Mouse (Mus musculus): ENCODE results near the gene Cpne6. TPM values are rescaled to one million over a fixed set of nuclear protein-coding genes. Genes with fewer than 3 reads are reported as not detected.

Gene Cpne6
- polyA plus RNA-seq (2015; fragmentation: Nextera tagmentation; extraction: Ambion mirVana), result 0.25 and 0.40 TPM in 2 replicates

- Histone ChIP-seq H3K27me3 (replicated peaks) (no peaks in the 10 kb centered on the region), H3K4me2 (replicated peaks) (no peak within 1 kb of the TSS), H3K27ac (no peak within 1 kb of the TSS), H3K9me3 (no peaks in the 10 kb centered on the region), H3K4me1 (replicated peaks) (no peaks in the 10 kb centered on the region; the same call in 1 of the 2 replicates), H3K36me3 (no peaks in the 10 kb centered on the region), H3K9ac (no peak within 1 kb of the TSS), H3K4me3 (replicated peaks) (no peak within 1 kb of the TSS)
- WGBS, result 60% methylated on average over 18 of the region's 22 CpGs
- ATAC-seq, result no peak
Observed at GRCm38 (mm10) chr14:55510125-55510731, at the start of gene Cpne6. Gene Cpne6 (plus strand): TSS chr14:55510445.

GRCm38 (mm10) chr14:55461757-55462156 is 48.5 kb upstream of the Cpne6 start:
- no peaks in the 10 kb centered on the region for H3K27me3 ChIP-seq (replicated peaks)
- ATAC-seq, result peak; percentile 48; the same call in 1 of the 2 replicates
- WGBS, result 22% methylated on average over 4 of the region's 4 CpGs
- 0 out of 2 replicates have a peak, but pooled peaks cover 2% of the 10 kb centered on the region for H3K4me1 ChIP-seq (replicated peaks)
- no peak overlapping the region for H3K27ac ChIP-seq
- H3K4me3 ChIP-seq (replicated peaks), result no peak overlapping the region
- H3K36me3 ChIP-seq, result no peaks in the 10 kb centered on the region
- H3K9ac ChIP-seq, result no peak overlapping the region
- no peak overlapping the region for H3K4me2 ChIP-seq (replicated peaks)
- H3K9me3 ChIP-seq, result no peaks in the 10 kb centered on the region

GRCm38 (mm10) chr14:55466481-55466880 is 43.8 kb upstream of the Cpne6 start:
- Histone ChIP-seq H3K27ac (no peak overlapping the region), H3K9ac (no peak overlapping the region), H3K4me3 (replicated peaks) (no peak overlapping the region), H3K4me2 (replicated peaks) (no peak overlapping the region), H3K36me3 (no peaks in the 10 kb centered on the region), H3K27me3 (replicated peaks) (no peaks in the 10 kb centered on the region), H3K9me3 (no peaks in the 10 kb centered on the region), H3K4me1 (replicated peaks) (no peaks in the 10 kb centered on the region)
- no peak for ATAC-seq
- WGBS, result 71% methylated on average over 4 of the region's 4 CpGs

- no peaks in the 10 kb centered on the region for H3K36me3 ChIP-seq
- 67% methylated on average over 7 of the region's 7 CpGs for WGBS
- no peak overlapping the region for H3K9ac ChIP-seq
- H3K4me3 ChIP-seq (replicated peaks), result no peak overlapping the region
- no peaks in the 10 kb centered on the region for H3K9me3 ChIP-seq
- no peaks in the 10 kb centered on the region for H3K4me1 ChIP-seq (replicated peaks)
- H3K27ac ChIP-seq, result no peak overlapping the region
- no peak overlapping the region for H3K4me2 ChIP-seq (replicated peaks)
- no peak for ATAC-seq
- no peaks in the 10 kb centered on the region for H3K27me3 ChIP-seq (replicated peaks)
Observed at GRCm38 (mm10) chr14:55467108-55467507, 43.1 kb upstream of the Cpne6 start.

GRCm38 (mm10) chr14:55468301-55468741 is 41.9 kb upstream of the Cpne6 start:
- 70% methylated on average over 2 of the region's 2 CpGs for WGBS
- no peak overlapping the region for H3K4me3 ChIP-seq (replicated peaks)
- H3K36me3 ChIP-seq, result no peaks in the 10 kb centered on the region
- peak; percentile 42; the same call in 1 of the 2 replicates for ATAC-seq
- H3K4me1 ChIP-seq (replicated peaks), result no peaks in the 10 kb centered on the region
- no peaks in the 10 kb centered on the region for H3K27me3 ChIP-seq (replicated peaks)
- H3K27ac ChIP-seq, result 0 out of 2 replicates have a peak overlapping the region, but pooled peaks have one; percentile 63
- H3K9ac ChIP-seq, result no peak overlapping the region
- no peak overlapping the region for H3K4me2 ChIP-seq (replicated peaks)
- H3K9me3 ChIP-seq, result no peaks in the 10 kb centered on the region

GRCm38 (mm10) chr14:55469041-55469440 is 41.2 kb upstream of the Cpne6 start:
- no peaks in the 10 kb centered on the region for H3K36me3 ChIP-seq
- no peaks in the 10 kb centered on the region for H3K27me3 ChIP-seq (replicated peaks)
- no peak overlapping the region for H3K4me3 ChIP-seq (replicated peaks)
- H3K27ac ChIP-seq, result peak overlapping the region; percentile 63; the same call in 1 of the 2 replicates
- 45% methylated on average over 2 of the region's 2 CpGs for WGBS
- H3K4me1 ChIP-seq (replicated peaks), result no peaks in the 10 kb centered on the region
- ATAC-seq, result peak; percentile 76
- no peak overlapping the region for H3K4me2 ChIP-seq (replicated peaks)
- no peak overlapping the region for H3K9ac ChIP-seq
- H3K9me3 ChIP-seq, result no peaks in the 10 kb centered on the region

GRCm38 (mm10) chr14:55469821-55470220 is 40.4 kb upstream of the Cpne6 start:
- Histone ChIP-seq H3K4me2 (replicated peaks) (no peak overlapping the region), H3K9me3 (no peaks in the 10 kb centered on the region), H3K27ac (peak overlapping the region; percentile 42; the same call in 1 of the 2 replicates), H3K27me3 (replicated peaks) (no peaks in the 10 kb centered on the region), H3K4me1 (replicated peaks) (no peaks in the 10 kb centered on the region), H3K9ac (no peak overlapping the region), H3K4me3 (replicated peaks) (no peak overlapping the region), H3K36me3 (no peaks in the 10 kb centered on the region)
- 47% methylated on average over 6 of the region's 6 CpGs for WGBS
- ATAC-seq, result peak; percentile 42

GRCm38 (mm10) chr14:55470806-55471205 is 39.4 kb upstream of the Cpne6 start:
- Histone ChIP-seq H3K9ac (no peak overlapping the region), H3K27me3 (replicated peaks) (no peaks in the 10 kb centered on the region), H3K4me1 (replicated peaks) (no peaks in the 10 kb centered on the region), H3K4me3 (replicated peaks) (no peak overlapping the region), H3K27ac (no peak overlapping the region), H3K9me3 (no peaks in the 10 kb centered on the region), H3K4me2 (replicated peaks) (peak overlapping the region; percentile 0), H3K36me3 (no peaks in the 10 kb centered on the region)
- 4% methylated on average over 10 of the region's 10 CpGs for WGBS
- ATAC-seq, result no peak

GRCm38 (mm10) chr14:55475654-55476053 is 34.6 kb upstream of the Cpne6 start:
- ATAC-seq, result no peak
- WGBS, result 47% methylated on average over 2 of the region's 2 CpGs
- H3K4me1 ChIP-seq (replicated peaks), result peaks cover 8% of the 10 kb centered on the region

GRCm38 (mm10) chr14:55477421-55477820 is 32.8 kb upstream of the Cpne6 start:
- H3K27me3 ChIP-seq (replicated peaks), result no peaks in the 10 kb centered on the region
- no peak overlapping the region for H3K4me2 ChIP-seq (replicated peaks)
- H3K27ac ChIP-seq, result no peak overlapping the region
- H3K9ac ChIP-seq, result no peak overlapping the region
- no peaks in the 10 kb centered on the region for H3K36me3 ChIP-seq
- WGBS, result 100% methylated on average over 1 of the region's 1 CpGs
- H3K9me3 ChIP-seq, result no peaks in the 10 kb centered on the region
- H3K4me3 ChIP-seq (replicated peaks), result no peak overlapping the region
- H3K4me1 ChIP-seq (replicated peaks), result peaks cover 8% of the 10 kb centered on the region
- ATAC-seq, result no peak

More at GRCm38 (mm10) chr14:55475654-55476053, 34.6 kb upstream of the Cpne6 start:
- Histone ChIP-seq H3K9me3 (no peaks in the 10 kb centered on the region), H3K9ac (no peak overlapping the region), H3K4me2 (replicated peaks) (no peak overlapping the region), H3K4me3 (replicated peaks) (no peak overlapping the region), H3K36me3 (no peaks in the 10 kb centered on the region), H3K27ac (no peak overlapping the region), H3K27me3 (replicated peaks) (no peaks in the 10 kb centered on the region)

- peak overlapping the region; percentile 70 for H3K4me2 ChIP-seq (replicated peaks)
- 81% methylated on average over 5 of the region's 5 CpGs for WGBS
- ATAC-seq, result no peak
Observed at GRCm38 (mm10) chr14:55477829-55478228, 32.4 kb upstream of the Cpne6 start.

GRCm38 (mm10) chr14:55478651-55479599 is 31.3 kb upstream of the Cpne6 start, which contains the start of gene Dhrs4:
Gene Dhrs4 (plus strand): TSS chr14:55478758.
- H3K27ac ChIP-seq, result peak within 1 kb of the TSS; percentile 83
- peaks cover 8% of the 10 kb centered on the region for H3K4me1 ChIP-seq (replicated peaks)
- peak within 1 kb of the TSS; percentile 60 for H3K9ac ChIP-seq
- H3K4me3 ChIP-seq (replicated peaks), result peak within 1 kb of the TSS; percentile 52
- no peaks in the 10 kb centered on the region for H3K36me3 ChIP-seq
- H3K9me3 ChIP-seq, result no peaks in the 10 kb centered on the region
- H3K4me2 ChIP-seq (replicated peaks), result peak within 1 kb of the TSS; percentile 70
- WGBS, result under 1% methylated on average over 38 of the region's 38 CpGs
- ATAC-seq, result peak; percentile 97
- H3K27me3 ChIP-seq (replicated peaks), result no peaks in the 10 kb centered on the region

More at GRCm38 (mm10) chr14:55477829-55478228, 32.4 kb upstream of the Cpne6 start:
- no peak overlapping the region for H3K27ac ChIP-seq
- H3K36me3 ChIP-seq, result no peaks in the 10 kb centered on the region
- no peak overlapping the region for H3K4me3 ChIP-seq (replicated peaks)
- H3K4me1 ChIP-seq (replicated peaks), result peaks cover 8% of the 10 kb centered on the region
- no peaks in the 10 kb centered on the region for H3K9me3 ChIP-seq
- no peaks in the 10 kb centered on the region for H3K27me3 ChIP-seq (replicated peaks)
- no peak overlapping the region for H3K9ac ChIP-seq

All from intestine, embryonic 15.5 days (tissue).